Mouse (Mus musculus) thymus, postnatal 14 days (tissue): ENCODE measurements around the gene Gm16181.
A peak's percentile ranks its signal among the peaks of the same experiment; 100 is the strongest.

Source experiments
- DNase-seq: peaks from one replicate; pipeline ENCODE4 v3.0.0; 2021

Gene Gm16181

GRCm38 (mm10) chr17:35195631-35196320, 24.9 kb upstream of the Gm16181 start:
- peak; percentile 99 for DNase-seq

- peak; percentile 51 for DNase-seq
Observed at GRCm38 (mm10) chr17:35196321-35196641, 24.4 kb upstream of the Gm16181 start.

GRCm38 (mm10) chr17:35197126-35197525, 23.5 kb upstream of the Gm16181 start:
- peak; percentile 45 for DNase-seq

- DNase-seq = peak; percentile 16
Observed at GRCm38 (mm10) chr17:35198029-35198428, 22.6 kb upstream of the Gm16181 start.

- no peak for DNase-seq
Observed at GRCm38 (mm10) chr17:35198946-35199345, 21.7 kb upstream of the Gm16181 start.

GRCm38 (mm10) chr17:35200398-35200797, 20.2 kb upstream of the Gm16181 start:
- DNase-seq = peak; percentile 87

GRCm38 (mm10) chr17:35201128-35201527, 19.5 kb upstream of the Gm16181 start:
- DNase-seq = peak; percentile 45

- DNase-seq = peak; percentile 75
Observed at GRCm38 (mm10) chr17:35201787-35202186, 18.8 kb upstream of the Gm16181 start, which contains the start of gene Tnf. Gene Tnf (minus strand): TSS chr17:35202007.

- no peak for DNase-seq
Observed at GRCm38 (mm10) chr17:35202442-35202841, 18.2 kb upstream of the Gm16181 start.

- peak; percentile 84 for DNase-seq
Observed at GRCm38 (mm10) chr17:35204494-35205379, 15.9 kb upstream of the Gm16181 start, which contains the start of gene Lta. Gene Lta (minus strand): TSS chr17:35205351.

- DNase-seq = no peak
Observed at GRCm38 (mm10) chr17:35205380-35205769, 15.3 kb upstream of the Gm16181 start.

GRCm38 (mm10) chr17:35209785-35210535, 10.7 kb upstream of the Gm16181 start:
- DNase-seq = peak; percentile 47

- DNase-seq = no peak
Observed at GRCm38 (mm10) chr17:35210593-35210992, 10.0 kb upstream of the Gm16181 start.

GRCm38 (mm10) chr17:35213071-35213470, 7.6 kb upstream of the Gm16181 start:
- DNase-seq = no peak

GRCm38 (mm10) chr17:35218516-35219193, 2.0 kb upstream of the Gm16181 start:
- DNase-seq = peak; percentile 63

GRCm38 (mm10) chr17:35219601-35220041, 1.0 kb upstream of the Gm16181 start:
- peak; percentile 81 for DNase-seq

GRCm38 (mm10) chr17:35222299-35222698, 1.7 kb downstream of the Gm16181 start:
- peak; percentile 78 for DNase-seq

GRCm38 (mm10) chr17:35224641-35225040, 4.0 kb downstream of the Gm16181 start:
- no peak for DNase-seq

- DNase-seq = no peak
Observed at GRCm38 (mm10) chr17:35225456-35225855, 4.8 kb downstream of the Gm16181 start.

GRCm38 (mm10) chr17:35226561-35227046, 6.0 kb downstream of the Gm16181 start:
- peak; percentile 69 for DNase-seq

GRCm38 (mm10) chr17:35231022-35231421, 10.4 kb downstream of the Gm16181 start:
- DNase-seq = no peak

- DNase-seq = peak; percentile 91
Observed at GRCm38 (mm10) chr17:35232043-35232442, 11.4 kb downstream of the Gm16181 start.
